ENCODE assay signal across 17 mouse cellular contexts in the genomic region with DNA sequence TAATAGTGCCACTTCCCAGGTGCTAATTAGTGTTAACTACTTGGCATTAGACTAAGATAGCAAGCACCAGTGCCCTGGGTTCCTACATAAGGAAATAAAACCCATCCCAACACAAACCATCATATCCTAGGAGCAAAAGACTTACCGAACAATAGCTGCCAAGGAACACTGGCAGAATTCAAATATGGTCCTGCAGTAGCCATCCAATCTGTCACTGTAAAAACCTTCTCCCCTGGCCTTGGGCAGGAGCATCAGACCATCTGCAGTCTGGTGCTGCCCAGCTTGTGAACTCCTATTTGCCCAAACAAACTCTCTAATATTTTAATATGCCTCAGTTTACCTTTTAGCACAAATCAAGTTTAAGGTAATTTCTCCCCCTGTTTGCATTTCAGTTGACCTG.
"Had no signal": no experiment of that assay in that cellular context is flagged by ENCODE, and none has a peak within 500 bp of the region (broad histone marks: within the 10 kb centered on the region; RNA-seq: fewer than 3 reads in every experiment).

No protein-coding gene starts in this region.

- H3K27ac ChIP-seq: heart, adult 2 months; heart, embryonic 13.5 days; heart, embryonic 15.5 days; hindbrain, embryonic 15.5 days; hindbrain, postnatal 0 days; intestine, embryonic 15.5 days; kidney, embryonic 15.5 days; kidney, postnatal 0 days; limb, embryonic 15.5 days; liver, embryonic 12.5 days; liver, embryonic 14.5 days had no signal

- H3K36me3 ChIP-seq: heart, embryonic 13.5 days; heart, embryonic 15.5 days; hindbrain, embryonic 13.5 days; hindbrain, embryonic 15.5 days; intestine, embryonic 15.5 days; kidney, embryonic 15.5 days; limb, embryonic 13.5 days; limb, embryonic 15.5 days; liver, embryonic 12.5 days had no signal

- H3K9ac ChIP-seq: heart, embryonic 13.5 days; heart, embryonic 15.5 days; hindbrain, embryonic 13.5 days; hindbrain, embryonic 15.5 days; intestine, embryonic 15.5 days; kidney, embryonic 15.5 days; limb, embryonic 13.5 days; limb, embryonic 15.5 days; liver, embryonic 12.5 days; liver, embryonic 14.5 days had no signal

- H3K4me1 ChIP-seq: heart, embryonic 13.5 days; heart, embryonic 15.5 days; intestine, embryonic 15.5 days; liver, embryonic 12.5 days had no signal

- H3K9me3 ChIP-seq: heart, embryonic 13.5 days; heart, embryonic 15.5 days; hindbrain, embryonic 13.5 days; hindbrain, embryonic 15.5 days; intestine, embryonic 15.5 days; kidney, embryonic 15.5 days; limb, embryonic 13.5 days; limb, embryonic 15.5 days; liver, embryonic 12.5 days had no signal

- H3K4me2 ChIP-seq: heart, embryonic 11.5 days; heart, embryonic 13.5 days; heart, embryonic 15.5 days; hindbrain, embryonic 13.5 days; hindbrain, embryonic 15.5 days; intestine, embryonic 15.5 days; kidney, embryonic 15.5 days; limb, embryonic 13.5 days; limb, embryonic 15.5 days; liver, embryonic 12.5 days had no signal

- DNase-seq: gastrocnemius, postnatal 14 days; gastrocnemius, postnatal 36 days; heart, adult 11 months had no signal

- H3K4me3 ChIP-seq: heart, adult 2 months; heart, embryonic 13.5 days; heart, embryonic 15.5 days; hindbrain, embryonic 13.5 days; hindbrain, embryonic 15.5 days; intestine, embryonic 15.5 days; kidney, embryonic 15.5 days; limb, embryonic 13.5 days; limb, embryonic 15.5 days; liver, embryonic 12.5 days had no signal

- ATAC-seq: liver, embryonic 12.5 days had no signal

- H3K27me3 ChIP-seq: heart, embryonic 13.5 days; heart, embryonic 15.5 days; hindbrain, embryonic 13.5 days; hindbrain, embryonic 15.5 days; intestine, embryonic 15.5 days; kidney, embryonic 15.5 days; limb, embryonic 13.5 days; limb, embryonic 15.5 days; liver, embryonic 12.5 days had no signal
